Mouse (Mus musculus) left cerebral cortex, postnatal 14 days (tissue): Measurements from ENCODE around the gene Rpl36. TPM values are rescaled to one million over a fixed set of nuclear protein-coding genes. Genes with fewer than 3 reads are reported as not detected.
"Not testable (repeated sequence)": the region's sequence is repeated elsewhere in the genome, so short reads cannot be mapped to it uniquely, and the experiment has no call there.

Experiments
- DNase-seq, 2 experiments: peaks; one replicate each; pipeline ENCODE4 v3.0.0; 2021 to 2022; ENCODE audit warnings: low spot score in 2 of 2, mixed read lengths in 1 of 2
- intact Hi-C: fragments of 180-260 bp; cut with DNase I; formaldehyde crosslinking; loops from one replicate; pipeline ENCODE4 v1.15.1; 2025
- total RNA-seq, 2 experiments: library from RNA; stranded (reverse); gene quantifications; 2 replicates each; pipeline ENCODE4 v1.2.3; 2021

The Rpl36 gene
- total RNA-seq, 2 experiments from 2014 or later = 342 to 390 TPM

- intact Hi-C loops = no loop called here
- no peak for DNase-seq
Measured at GRCm38 (mm10) chr17:56605431-56605830, 7.8 kb upstream of the Rpl36 start.

DNA sequence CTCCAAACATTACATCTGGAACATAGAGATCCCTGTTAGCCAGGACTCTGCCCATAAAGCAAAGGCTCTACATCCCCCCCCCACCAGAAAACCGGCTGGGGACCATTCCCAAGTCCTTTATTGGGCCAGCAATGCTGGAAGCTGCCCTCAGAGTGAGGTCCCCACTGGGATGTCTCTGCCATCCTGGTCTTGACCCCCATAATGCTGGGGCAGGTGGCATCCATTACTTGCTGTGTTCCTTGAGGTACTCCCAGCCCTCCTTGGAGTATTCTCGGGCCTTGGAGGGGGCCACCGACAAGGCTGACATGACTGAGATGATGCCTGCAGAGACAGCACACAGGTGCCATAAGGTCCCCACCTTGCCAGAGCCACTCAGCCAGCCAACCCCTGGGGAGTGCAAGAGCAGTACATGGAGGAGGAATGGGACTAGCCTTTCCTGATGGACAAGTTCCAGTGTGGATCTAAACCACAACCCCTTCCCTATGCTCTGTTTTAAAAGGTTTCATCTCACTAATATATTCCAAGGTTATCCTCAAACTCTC lies 5.6 kb upstream of the Rpl36 start:
- DNase-seq = no peak
- intact Hi-C loops = no loop called here

DNA sequence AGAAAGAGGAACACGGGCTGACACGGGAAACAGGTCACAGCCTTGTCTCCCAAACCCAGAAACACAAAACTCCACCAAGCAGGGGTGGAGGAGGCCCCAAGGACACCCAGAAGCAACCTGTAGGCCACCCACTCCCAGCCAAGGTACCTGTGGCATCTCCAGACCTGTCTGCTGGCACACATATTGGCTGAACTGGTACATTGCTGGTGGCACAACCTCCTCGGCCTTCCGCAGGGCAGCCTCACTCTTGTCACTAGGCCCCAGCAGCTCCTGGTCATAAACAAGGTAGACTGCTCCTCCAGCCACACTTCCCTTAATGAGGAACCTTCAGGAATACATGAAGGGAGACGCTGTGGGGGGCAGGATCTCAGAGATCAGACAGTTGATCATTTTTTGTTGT lies 4.5 kb upstream of the Rpl36 start:
- DNase-seq = no peak
- intact Hi-C loops = no loop called here

DNA sequence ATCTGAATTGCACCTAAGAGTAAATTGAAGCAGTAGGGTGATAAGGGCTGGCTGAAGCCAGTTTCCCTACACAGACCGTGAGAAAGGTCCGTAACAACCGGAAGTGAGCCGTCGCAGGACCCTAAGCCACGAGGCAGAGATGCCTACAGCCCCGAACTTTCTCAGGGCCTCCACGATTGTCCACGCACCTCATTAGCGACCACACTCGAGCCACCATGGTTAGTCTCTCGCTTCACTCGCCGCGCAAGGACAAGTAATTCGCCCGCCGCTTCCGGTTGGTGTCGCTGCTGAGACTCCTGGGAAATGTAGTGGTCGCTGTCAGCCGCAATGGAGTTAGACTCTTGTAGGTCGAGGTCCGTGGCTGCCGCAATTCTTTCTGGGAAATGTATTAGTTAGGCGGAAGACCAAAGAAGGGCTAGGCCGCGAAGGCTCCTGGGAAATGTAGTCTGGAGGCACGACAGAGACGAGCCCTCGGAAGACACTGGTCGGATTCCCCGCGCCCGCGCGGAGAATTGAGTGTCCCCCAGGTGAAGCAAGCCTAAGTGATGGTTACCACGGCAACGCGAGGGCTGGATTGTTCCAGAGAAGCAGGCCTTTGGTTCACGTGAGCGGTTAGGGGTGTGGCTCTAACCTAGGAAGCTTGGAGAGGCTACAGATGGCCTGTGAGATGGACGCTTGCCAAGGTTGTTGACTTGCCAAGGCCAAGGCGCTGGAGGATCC lies 3.6 kb upstream of the Rpl36 start, which contains the start of gene 2410015M20Rik:
TSS of gene 2410015M20Rik (minus strand) at position 320 of the 720 bp plus-strand sequence.
- intact Hi-C loops = no loop called here
- peak; percentile 97 to 98 for DNase-seq

- intact Hi-C loops = no loop called here
- DNase-seq = no peak
Measured at GRCm38 (mm10) chr17:56611323-56611722, 1.9 kb upstream of the Rpl36 start.

DNA sequence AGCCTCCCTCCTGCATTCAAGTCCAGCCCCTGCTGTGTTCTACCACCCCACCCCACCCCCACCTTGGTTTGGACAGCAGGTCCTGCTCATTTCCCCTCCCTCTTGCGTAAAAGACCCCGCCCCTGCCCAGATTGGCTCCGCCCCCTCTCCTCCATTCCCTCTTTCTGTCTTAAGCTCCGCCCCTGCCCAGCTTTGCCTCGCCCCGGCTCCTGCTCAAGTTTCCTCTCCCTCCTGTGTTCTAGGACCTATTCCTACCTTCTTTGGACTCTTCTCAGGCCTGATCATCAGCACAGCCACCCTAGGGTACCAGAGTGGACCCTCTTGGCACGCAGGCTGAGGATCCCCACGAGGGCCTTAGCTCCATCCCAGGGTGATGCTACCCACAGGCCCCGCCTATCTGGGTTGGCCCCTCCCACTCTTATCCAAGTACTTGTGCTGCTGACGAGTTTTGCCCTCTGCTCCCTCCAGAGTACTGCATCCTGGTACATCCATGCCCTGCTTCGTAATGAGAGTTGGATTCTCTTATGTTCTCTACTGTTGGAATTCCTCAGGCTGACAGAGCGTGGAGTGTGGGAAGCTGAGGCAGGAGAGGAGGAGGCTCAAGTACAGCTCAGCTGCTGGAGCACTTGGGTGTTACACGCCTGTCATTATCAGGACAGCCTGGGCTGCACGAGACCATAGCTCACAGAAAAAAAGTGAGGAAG lies 1.2 kb upstream of the Rpl36 start:
- intact Hi-C loops = no loop called here
- DNase-seq = no peak

DNA sequence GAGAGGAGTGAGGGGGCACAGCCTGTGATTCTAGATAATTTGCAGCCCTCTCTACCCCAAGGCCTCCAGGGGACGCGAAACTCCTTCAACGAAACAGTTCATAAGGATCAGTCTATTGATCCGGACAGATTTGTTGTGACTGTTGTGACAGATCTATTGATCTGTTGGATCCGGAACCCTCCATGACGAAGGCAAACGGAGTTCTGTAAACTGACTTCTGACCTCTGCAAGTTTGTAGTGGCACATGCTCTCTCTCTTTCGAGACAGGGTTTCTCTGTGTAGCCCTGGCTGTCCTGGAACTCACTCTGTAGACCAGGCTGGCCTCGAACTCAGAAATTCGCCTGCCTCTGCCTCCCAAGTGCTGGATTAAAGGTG lies 664 bp upstream of the Rpl36 start:
- DNase-seq, intact Hi-C loops: not testable (repeated sequence)

- not testable (repeated sequence) for DNase-seq
Measured at GRCm38 (mm10) chr17:56613893-56614292, 677 bp downstream of the Rpl36 start.

GRCm38 (mm10) chr17:56614391-56615135 lies 1.3 kb downstream of the Rpl36 start:
- no peak for DNase-seq
- intact Hi-C loops = no loop called here

More at GRCm38 (mm10) chr17:56613893-56614292, 677 bp downstream of the Rpl36 start:
- intact Hi-C loops = not testable (repeated sequence)

DNA sequence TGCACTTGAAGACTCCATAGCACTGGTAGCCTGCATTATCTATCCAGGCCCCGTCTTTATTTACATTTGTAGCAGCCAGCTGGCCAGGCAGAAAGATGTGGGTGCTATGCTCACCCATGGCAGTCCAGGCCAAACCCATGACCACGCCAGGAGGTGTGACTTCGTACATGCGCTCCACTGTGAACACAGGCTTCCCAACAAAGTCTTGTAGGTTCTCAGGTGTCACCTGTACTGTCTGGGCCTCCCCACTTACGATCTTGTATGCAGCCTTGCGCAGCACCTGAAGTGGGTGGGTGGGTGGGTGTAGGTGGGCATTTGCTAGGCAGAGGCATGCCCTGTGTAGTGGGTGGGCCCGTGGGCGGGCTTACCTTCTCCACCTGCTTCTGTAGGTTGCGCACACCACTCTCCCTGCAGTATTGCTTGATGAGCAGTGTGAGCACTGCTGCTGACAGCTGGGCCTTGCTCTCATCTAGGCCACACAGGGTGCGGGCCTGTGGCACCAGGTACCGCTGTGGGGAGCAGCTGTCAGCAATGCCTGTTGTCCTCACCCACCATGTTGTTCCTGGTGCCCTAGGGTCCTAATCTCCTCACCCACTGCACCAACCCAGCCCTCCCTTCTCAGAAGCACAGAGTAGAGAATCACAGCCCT lies 2.0 kb downstream of the Rpl36 start:
- DNase-seq = no peak
- intact Hi-C loops = no loop called here

DNA sequence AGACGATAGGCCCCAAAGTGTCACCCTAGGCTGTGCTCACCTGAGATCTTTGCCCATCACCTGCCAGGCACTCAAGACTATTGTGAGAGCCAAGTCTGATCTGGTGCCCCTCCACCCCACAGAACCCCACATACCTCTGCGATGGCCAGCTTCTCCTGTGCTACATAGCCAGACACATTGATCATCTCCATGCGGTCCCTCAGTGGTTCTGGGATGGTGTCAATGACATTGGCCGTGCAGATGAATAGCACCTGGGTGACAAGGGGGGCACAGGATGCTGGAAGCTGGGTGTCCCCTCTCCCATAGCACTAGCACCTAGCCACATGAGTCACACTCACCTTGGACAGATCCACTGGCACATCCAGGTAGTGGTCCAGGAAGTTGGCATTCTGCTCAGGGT lies 2.6 kb downstream of the Rpl36 start:
- DNase-seq = no peak
- intact Hi-C loops = no loop called here

DNA sequence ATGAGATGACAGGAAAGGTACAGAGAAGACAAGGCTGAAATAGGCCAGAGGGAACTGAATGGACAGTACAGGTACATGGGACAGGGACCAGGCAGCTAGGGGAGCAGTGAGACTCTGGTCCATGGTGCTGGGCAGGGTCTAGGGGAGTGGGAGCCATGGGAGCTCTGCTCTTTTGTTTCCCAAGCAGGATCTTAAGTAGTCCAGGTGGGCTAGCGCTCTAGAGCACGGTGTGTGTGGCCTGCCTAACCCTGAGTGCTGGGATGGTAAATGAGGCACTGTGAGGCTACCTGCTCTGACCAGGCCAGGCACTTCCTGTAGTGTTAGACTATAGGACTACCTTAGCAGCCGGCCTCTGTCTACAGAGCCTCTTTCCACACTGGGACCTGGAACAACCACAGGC lies 3.5 kb downstream of the Rpl36 start:
- intact Hi-C loops = no loop called here
- no peak for DNase-seq

DNA sequence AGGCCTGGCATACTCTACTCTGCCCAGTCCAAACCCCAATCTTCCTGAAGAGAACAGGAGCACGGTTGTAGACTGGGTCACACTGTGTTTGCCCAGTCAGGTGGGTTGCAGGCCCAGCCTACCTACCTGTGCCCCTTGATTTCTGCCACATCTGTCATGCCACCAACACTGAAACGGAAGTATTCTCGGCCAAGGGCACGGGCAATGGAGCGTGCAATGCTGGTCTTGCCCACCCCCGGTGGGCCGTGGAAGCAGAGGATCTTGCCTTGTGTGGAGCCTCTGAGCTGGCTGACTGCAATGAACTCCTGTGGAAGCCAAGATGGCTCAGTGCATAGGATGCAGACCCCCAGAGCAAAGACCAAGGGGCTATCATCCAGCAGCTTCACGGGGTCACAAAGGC lies 4.4 kb downstream of the Rpl36 start:
- intact Hi-C loops = no loop called here
- DNase-seq = no peak

DNA sequence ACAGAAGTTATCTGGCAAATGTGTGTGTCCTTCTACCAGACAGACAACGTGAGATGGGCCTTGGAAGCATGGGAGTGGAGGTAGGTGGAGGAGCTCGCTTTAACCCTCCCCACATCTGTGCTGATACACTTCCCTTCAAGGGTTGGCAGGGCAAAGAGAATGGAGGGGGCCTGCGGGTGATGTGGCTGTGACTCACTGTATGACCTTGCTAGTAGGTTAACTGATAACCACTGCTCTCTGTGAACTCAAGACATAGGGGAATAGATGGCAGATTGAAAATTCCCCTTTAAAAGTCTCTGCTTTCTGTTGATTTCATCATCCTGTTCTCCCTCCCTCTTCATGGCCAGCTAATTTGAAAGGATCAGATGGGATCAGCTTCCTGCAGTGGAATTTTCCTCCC lies 12.3 kb downstream of the Rpl36 start:
- no peak for DNase-seq
- intact Hi-C loops = no loop called here

DNA sequence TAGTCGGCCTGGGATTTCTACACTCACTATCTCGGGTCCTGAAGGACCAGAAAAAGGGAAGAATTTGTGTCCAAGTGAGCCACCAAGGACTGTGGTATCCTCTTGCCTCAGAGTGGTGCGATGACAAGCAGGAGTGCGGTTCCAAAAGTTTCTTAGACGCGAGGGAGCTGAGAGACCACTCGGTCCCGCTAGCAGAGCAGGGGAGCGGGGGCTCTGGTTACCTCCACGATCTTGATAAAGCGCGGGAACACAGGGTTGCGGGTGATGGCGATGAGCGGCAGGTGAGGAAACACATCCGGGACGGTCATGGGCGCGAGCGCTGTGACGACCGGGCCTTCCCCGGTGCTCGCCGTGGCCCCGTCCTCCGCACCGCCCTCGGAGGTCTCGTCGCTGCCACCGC lies 13.0 kb downstream of the Rpl36 start:
- no peak for DNase-seq
- intact Hi-C loops = loop anchor here (2.0 kb wide), 1 partner anchor 43 kb away; no protein-coding TSS in a partner anchor

GRCm38 (mm10) chr17:56626754-56627470 lies 13.7 kb downstream of the Rpl36 start, which contains the start of gene Lonp1:
TSS of gene Lonp1 (minus strand) at chr17:56626887.
- intact Hi-C loops = loop anchor here (2.0 kb wide), 1 partner anchor 42 kb away; no protein-coding TSS in a partner anchor
- DNase-seq = peak; percentile 92 to 97

- intact Hi-C loops = loop anchor here (2.0 kb wide), 1 partner anchor 41 kb away; no protein-coding TSS in a partner anchor
- no peak for DNase-seq
Measured at GRCm38 (mm10) chr17:56627530-56628277, 14.5 kb downstream of the Rpl36 start, which contains the start of gene Catsperd. TSS of gene Catsperd (plus strand) at chr17:56628143.
